ENCODE assay signal across 8 mouse cellular contexts in genomic region chr8:60859605-60860004, GRCm38 (mm10). TPM values are rescaled to one million over a fixed set of nuclear protein-coding genes. Genes with fewer than 3 reads are reported as not detected.
DNase-seq lines count a peak whose midpoint lies in the region; ATAC-seq lines count a peak whose summit lies in the region.

No protein-coding gene starts in this region.

- no peaks in the 10 kb centered on the region for H3K36me3 ChIP-seq in kidney, embryonic 15.5 days
- no peaks in the 10 kb centered on the region for H3K36me3 ChIP-seq in macrophage (ENCODE audit: inconsistent target)
- H3K36me3 ChIP-seq in forebrain, embryonic 16.5 days (ENCODE audit: control insufficient read depth, insufficient read depth) = no peaks in the 10 kb centered on the region

- 70% methylated on average over 9 of the region's 9 CpGs for WGBS in kidney, embryonic 15.5 days
- WGBS in macrophage (ENCODE audit: missing documents) = 20% methylated on average over 9 of the region's 9 CpGs
- WGBS in forebrain, embryonic 16.5 days = 85% methylated on average over 9 of the region's 9 CpGs

- no peak overlapping the region for H3K27ac ChIP-seq in kidney, embryonic 15.5 days
- peak overlapping the region; percentile 35; the same call in 1 of the 2 replicates for H3K27ac ChIP-seq in macrophage
- H3K27ac ChIP-seq in forebrain, embryonic 16.5 days (ENCODE audit: low read length) = no peak overlapping the region

- no peak overlapping the region for H3K4me2 ChIP-seq in kidney, embryonic 15.5 days
- no peak overlapping the region for H3K4me2 ChIP-seq in forebrain, embryonic 16.5 days (ENCODE audit: low read length)

- H3K79me2 ChIP-seq in macrophage (ENCODE audit: inconsistent target) = no peaks in the 10 kb centered on the region

- no peak overlapping the region for H3K9ac ChIP-seq in kidney, embryonic 15.5 days
- H3K9ac ChIP-seq in forebrain, embryonic 16.5 days (replicated peaks; ENCODE audit: low read depth, low read length) = no peak overlapping the region

- H3K27me3 ChIP-seq in kidney, embryonic 15.5 days = no peaks in the 10 kb centered on the region
- no peaks in the 10 kb centered on the region for H3K27me3 ChIP-seq in forebrain, embryonic 16.5 days (replicated peaks; ENCODE audit: control insufficient read depth, insufficient read depth, low read length)

- H3K4me1 ChIP-seq in kidney, embryonic 15.5 days = no peaks in the 10 kb centered on the region
- H3K4me1 ChIP-seq in forebrain, embryonic 16.5 days (replicated peaks; ENCODE audit: control insufficient read depth, insufficient read depth, low read length) = no peaks in the 10 kb centered on the region

- DNase-seq in kidney, postnatal 36 days = no peak
- peak; percentile 96 for DNase-seq in MEL-GATA-1-ER (ENCODE audit: extremely low read depth, low read depth)
- DNase-seq in lung, postnatal 36 days = no peak
- no peak for DNase-seq in lung, postnatal 4 days

- no peaks in the 10 kb centered on the region for H3K9me3 ChIP-seq in kidney, embryonic 15.5 days (replicated peaks)
- no peaks in the 10 kb centered on the region for H3K9me3 ChIP-seq in forebrain, embryonic 16.5 days (ENCODE audit: control insufficient read depth, low read length)

- 0 out of 2 replicates have a peak, but pooled peaks have one; percentile 40 for ATAC-seq in kidney, embryonic 15.5 days (replicated peaks; ENCODE audit: low FRiP score)
- ATAC-seq in erythroid progenitor cell, adult 5-6 weeks (replicated peaks; ENCODE audit: low FRiP score, poor library complexity, severe bottlenecking) = peak; percentile 96
- ATAC-seq in forebrain, embryonic 16.5 days = no peak

- H3K4me3 ChIP-seq in kidney, embryonic 15.5 days (replicated peaks) = no peak overlapping the region
- no peak overlapping the region for H3K4me3 ChIP-seq in macrophage (ENCODE audit: inconsistent target)
- H3K4me3 ChIP-seq in forebrain, embryonic 16.5 days (replicated peaks; ENCODE audit: low read length) = no peak overlapping the region

RNA-seq across cellular contexts. Expression of gene Hpf1, which starts 30.6 kb away (rescaled TPM):
- polyA plus RNA-seq in kidney, embryonic 15.5 days (2015; fragmentation: Nextera tagmentation; extraction: Ambion mirVana) = 107 and 113 TPM in 2 replicates
- 190 and 199 TPM in 2 replicates for total RNA-seq in erythroid progenitor cell, adult 5-6 weeks (2015; ENCODE audit: low replicate concordance)
- total RNA-seq in erythroid progenitor cell, adult 5-6 weeks (2017; ENCODE audit: low replicate concordance) = 116 and 169 TPM in 2 replicates
- 100 to 1,000 TPM in 1 of 26 experiments, 10 to 100 TPM in 25; 22.8 to 102 (median 65.0) TPM for total RNA-seq in macrophage (2018; cell fraction: chromatin; rRNA removed)
- total RNA-seq in macrophage (2018; cell fraction: cytosol; rRNA removed) = 10 to 100 TPM; 31.6 to 54.2 (median 42.6) TPM
- 100 to 1,000 TPM in 1 of 26 experiments, 10 to 100 TPM in 25; 21.8 to 107 (median 54.0) TPM for total RNA-seq in macrophage (2018; cell fraction: nucleus; rRNA removed)
- polyA plus RNA-seq in macrophage (2018) = 34.9 to 90.2 TPM (median 75.0 TPM) in 3 replicates
- 104 and 110 TPM in 2 replicates for polyA plus RNA-seq in forebrain, embryonic 16.5 days (2015; fragmentation: Nextera tagmentation; extraction: Ambion mirVana)
